Mouse (Mus musculus) thymus, adult 2 months (tissue): Measurements from ENCODE around the gene Mcee. TPM values are rescaled to one million over a fixed set of nuclear protein-coding genes. Genes with fewer than 3 reads are reported as not detected.
A peak's percentile ranks its signal among the peaks of the same experiment; 100 is the strongest.

Experiments used
- DNase-seq: peaks from one replicate; pipeline ENCODE4 v3.0.0; 2021
- H3K27ac ChIP-seq: fragments of 200-500 bp; 2 replicates; pipeline ENCODE4 v1.5.1; 2012; ENCODE audit warnings: low read length, control low read depth; ENCODE audit not compliant: control insufficient read depth, insufficient read depth
- H3K27me3 ChIP-seq: fragments of 200-500 bp; 2 replicates; pipeline ENCODE4 v1.6.1; 2012; ENCODE audit warnings: mild to moderate bottlenecking, low read length, moderate library complexity, mixed read lengths; ENCODE audit not compliant: control insufficient read depth, insufficient read depth
- H3K36me3 ChIP-seq: fragments of 200-500 bp; 2 replicates; pipeline ENCODE4 v1.6.1; 2012; ENCODE audit warnings: mild to moderate bottlenecking, low read length, moderate library complexity; ENCODE audit not compliant: control insufficient read depth, insufficient read depth
- H3K4me1 ChIP-seq: fragments of 200-500 bp; replicated peaks from 2 replicates; pipeline ENCODE4 v1.6.1; 2012; ENCODE audit warnings: low read length; ENCODE audit not compliant: control insufficient read depth, insufficient read depth
- H3K4me3 ChIP-seq: fragments of 200-500 bp; 2 replicates; pipeline ENCODE4 v1.5.1; 2012; ENCODE audit warnings: mild to moderate bottlenecking, low read length, control low read depth, moderate library complexity; ENCODE audit not compliant: control insufficient read depth, insufficient read depth
- CTCF ChIP-seq: fragments of 200-500 bp; IDR thresholded peaks from 2 replicates; pipeline ENCODE4 v1.5.1; 2012; ENCODE audit warnings: mild to moderate bottlenecking, control low read depth, low read length, moderate library complexity, borderline replicate concordance; ENCODE audit not compliant: control insufficient read depth, poor library complexity, insufficient read depth; ENCODE audit errors: extremely low read depth
- POLR2A ChIP-seq: fragments of 200-500 bp; IDR thresholded peaks from 2 replicates; pipeline ENCODE4 v1.6.1; 2012; ENCODE audit warnings: mild to moderate bottlenecking, low read length, control low read depth, moderate library complexity; ENCODE audit not compliant: control insufficient read depth, poor library complexity, insufficient read depth; ENCODE audit errors: extremely low read depth
- WGBS: fragments of 180-500 bp; shearing (Covaris S2); methylation state at CpG from one replicate; pipeline ENCODE4 v1.1.7; 2018; 5-methylcytosine and 5-hydroxymethylcytosine counted together
- polyA plus RNA-seq: library from polyadenylated mRNA; depleted of rRNA; stranded (reverse); fragments of >200 nt; gene quantifications from 2 replicates; pipeline ENCODE4 v1.2.3, GENCODE M21; 2012

Gene Mcee
- polyA plus RNA-seq, 1 experiment, result 16.9 TPM

DNA sequence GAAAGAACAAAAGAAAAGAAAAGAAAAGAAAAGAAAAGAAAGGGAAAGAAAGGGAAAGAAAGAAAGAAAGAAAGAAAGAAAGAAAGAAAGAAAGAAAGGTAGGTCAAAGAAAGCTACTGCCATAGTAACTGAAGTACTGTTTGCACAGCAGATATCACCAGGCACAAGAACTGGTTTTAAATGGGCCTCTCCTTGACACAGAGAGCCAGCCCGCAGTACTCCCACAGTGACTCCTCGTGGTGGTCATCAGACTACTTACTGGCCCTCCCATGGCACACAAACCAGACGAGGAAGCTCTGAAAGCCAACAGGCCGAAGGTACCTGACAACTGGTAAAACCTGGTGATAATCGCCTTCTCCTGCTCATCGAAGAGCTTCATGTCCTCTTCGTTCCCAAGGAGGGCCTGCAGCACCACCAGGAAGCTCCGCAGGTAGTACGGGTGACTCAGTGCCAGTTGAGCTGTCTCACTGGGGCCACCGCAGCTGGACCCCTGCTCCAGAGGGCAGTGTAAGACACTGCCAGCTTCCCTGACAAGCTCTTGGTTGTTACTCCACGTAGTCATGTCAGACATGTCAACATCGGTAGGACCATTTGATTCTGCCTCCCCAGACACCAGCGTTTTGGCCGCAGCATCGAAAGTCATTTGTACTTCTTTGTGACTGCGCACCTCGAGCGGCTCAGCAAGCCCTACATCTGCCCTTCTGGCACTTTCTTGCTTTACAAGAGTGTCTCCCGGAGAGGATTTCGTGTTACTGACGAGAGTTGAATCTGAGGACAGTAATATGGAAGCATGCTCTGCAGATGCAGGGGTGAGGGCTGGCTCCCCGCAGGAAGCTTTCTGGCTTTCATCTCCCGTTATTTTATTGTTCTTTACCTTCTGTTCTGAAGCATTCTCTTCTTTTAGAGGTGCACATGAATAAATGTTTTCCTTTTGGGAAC, 20.2 kb upstream of the Mcee start:
- 95% methylated on average over 23 of the region's 23 CpGs for WGBS
- no peak for DNase-seq
- Histone ChIP-seq H3K4me1 (0 out of 2 replicates have a peak, but pooled peaks cover 2% of the 10 kb centered on the region), H3K27ac (no peak overlapping the region), H3K36me3 (peaks cover 13% of the 10 kb centered on the region), H3K4me3 (no peak overlapping the region), H3K27me3 (no peaks in the 10 kb centered on the region)
- TF ChIP-seq POLR2A (no peak), CTCF (no peak)

DNA sequence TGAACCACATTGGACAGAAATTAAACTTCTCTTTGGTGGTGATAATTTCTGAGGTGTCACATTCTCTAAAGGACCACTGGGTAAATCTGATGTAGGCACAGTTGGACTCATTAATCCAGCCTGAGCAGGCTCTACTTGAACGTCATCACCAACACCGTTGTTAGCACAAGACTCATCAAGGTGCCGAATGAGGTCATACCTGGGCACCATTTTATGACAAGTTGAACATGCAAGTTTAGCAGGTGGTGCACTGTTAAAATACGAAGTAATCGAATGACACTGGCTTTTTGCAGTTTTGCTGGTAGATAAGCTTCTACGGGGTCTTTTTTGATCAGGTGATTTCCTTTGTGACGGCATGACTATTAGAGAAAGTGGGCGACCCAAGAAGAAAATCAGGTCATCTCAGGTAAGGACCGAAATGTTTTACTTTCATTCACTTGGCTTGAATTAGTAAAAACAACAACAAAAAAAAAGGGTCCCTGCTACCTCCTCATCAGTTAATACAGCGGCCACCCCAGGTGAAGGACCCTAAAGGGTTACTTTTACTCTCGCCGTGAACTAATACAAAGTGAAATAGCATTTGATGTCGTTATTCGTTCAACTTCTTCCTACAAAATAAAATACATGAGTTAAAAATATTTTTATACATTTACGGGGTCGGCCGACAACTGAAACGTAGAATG, 19.1 kb upstream of the Mcee start:
- DNase-seq, result peak; percentile 13
- 8% methylated on average over 18 of the region's 18 CpGs for WGBS
- TF ChIP-seq CTCF (no peak), POLR2A (no peak)
- Histone ChIP-seq H3K36me3 (peaks cover 24% of the 10 kb centered on the region), H3K27me3 (no peaks in the 10 kb centered on the region), H3K4me3 (peak overlapping the region; percentile 95), H3K27ac (peak overlapping the region; percentile 94), H3K4me1 (0 out of 2 replicates have a peak, but pooled peaks cover 2% of the 10 kb centered on the region)

DNA sequence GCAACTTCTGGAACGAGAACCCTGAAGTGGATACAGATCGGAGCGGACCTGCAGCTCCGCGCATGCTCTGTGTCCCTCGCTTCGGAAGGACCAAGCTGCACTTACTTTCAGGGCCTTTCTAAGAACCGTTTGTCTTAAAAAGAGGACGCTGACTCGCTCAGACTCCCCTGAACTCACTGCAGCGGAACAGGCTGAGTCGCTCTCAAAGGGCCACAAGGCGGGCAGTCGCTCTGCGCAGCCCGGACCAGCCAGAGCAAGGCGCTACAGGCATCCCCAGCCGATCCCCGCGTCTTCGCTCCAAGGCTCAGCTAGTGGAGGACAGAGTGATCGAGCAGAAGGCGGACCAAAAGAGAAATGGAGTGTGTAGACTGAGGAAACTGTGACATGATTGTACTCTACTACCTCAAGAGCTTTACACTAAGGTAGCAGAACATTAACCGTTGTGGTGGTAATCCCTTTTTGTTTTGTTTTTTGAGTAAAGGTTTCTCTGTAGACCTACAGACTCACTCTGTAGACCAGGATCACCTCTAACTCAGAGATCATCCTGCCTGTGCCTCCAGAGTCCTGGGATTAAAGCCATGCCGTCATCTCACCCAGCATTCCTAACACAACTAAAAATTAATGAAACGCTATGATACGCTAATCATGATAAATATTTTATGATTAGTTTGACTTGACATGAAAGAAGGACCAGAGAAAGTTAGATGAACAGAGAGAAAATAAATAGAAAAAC, 18.4 kb upstream of the Mcee start, which contains the start of gene Fan1:
Gene Fan1, minus strand, starts transcription at position 266 of the 733 bp plus-strand sequence.
- H3K4me1 ChIP-seq, result 0 out of 2 replicates have a peak, but pooled peaks cover 2% of the 10 kb centered on the region
- TF ChIP-seq CTCF (no peak), POLR2A (peak; percentile 82)
- H3K36me3 ChIP-seq, result peaks cover 27% of the 10 kb centered on the region
- peak; percentile 94 for DNase-seq
- peak within 1 kb of the TSS; percentile 95 for H3K4me3 ChIP-seq
- 7% methylated on average over 27 of the region's 27 CpGs for WGBS
- peak within 1 kb of the TSS; percentile 94 for H3K27ac ChIP-seq
- H3K27me3 ChIP-seq, result no peaks in the 10 kb centered on the region

DNA sequence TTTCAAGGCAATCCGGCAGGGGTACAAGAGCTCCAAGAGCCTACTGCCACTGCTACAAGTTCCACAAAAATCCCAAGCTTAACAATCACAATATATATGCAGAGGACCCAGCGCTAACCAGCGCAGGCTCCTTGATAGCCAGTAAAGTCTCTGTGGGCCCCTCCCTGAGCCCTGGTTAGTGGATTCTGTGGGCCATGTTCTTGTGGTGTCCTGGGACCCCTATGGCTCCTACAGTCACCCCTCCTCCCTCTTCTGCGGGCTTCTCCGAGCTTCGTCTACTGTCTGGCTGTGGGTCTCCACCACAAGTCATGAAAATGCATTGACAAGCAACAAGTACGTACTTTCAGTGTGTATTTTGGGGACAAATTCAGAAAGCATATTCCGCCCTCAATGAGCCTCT, 928 bp upstream of the Mcee start:
- peak; percentile 22 for DNase-seq
- 3% methylated on average over 8 of the region's 8 CpGs for WGBS

DNA sequence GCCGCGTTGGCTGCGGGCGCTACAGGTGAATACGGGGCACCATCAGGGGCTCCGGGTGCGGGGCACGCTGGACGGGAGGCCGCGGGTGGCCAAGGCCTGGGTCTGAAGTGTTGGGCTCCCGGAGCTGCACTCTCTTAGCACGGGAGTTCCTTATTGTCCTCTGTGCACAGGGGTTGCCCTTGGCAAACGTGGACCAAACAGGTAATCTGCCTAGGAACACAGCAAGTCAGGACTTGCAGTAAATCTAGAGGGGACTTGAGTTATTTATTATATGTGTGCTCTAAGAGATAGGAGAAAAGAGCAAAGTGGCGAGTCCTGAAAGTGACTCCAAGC, 378 bp downstream of the Mcee start:
- WGBS, result under 1% methylated on average over 15 of the region's 15 CpGs
- TF ChIP-seq POLR2A, result no peak
- TF ChIP-seq CTCF, result no peak
- Histone ChIP-seq H3K27me3 (no peaks in the 10 kb centered on the region), H3K36me3 (peaks cover 19% of the 10 kb centered on the region), H3K27ac (no peak overlapping the region), H3K4me1 (peaks cover 5% of the 10 kb centered on the region), H3K4me3 (peak overlapping the region; percentile 93)
- no peak for DNase-seq

More for the DNA sequence above, 928 bp upstream of the Mcee start:
- peaks cover 30% of the 10 kb centered on the region for H3K36me3 ChIP-seq
- no peak for TF ChIP-seq CTCF
- no peak for TF ChIP-seq POLR2A
- no peaks in the 10 kb centered on the region for H3K27me3 ChIP-seq
- peak overlapping the region; percentile 93 for H3K4me3 ChIP-seq
- H3K27ac ChIP-seq, result peak overlapping the region; percentile 4; the same call in 1 of the 2 replicates
- H3K4me1 ChIP-seq, result peaks cover 5% of the 10 kb centered on the region

DNA sequence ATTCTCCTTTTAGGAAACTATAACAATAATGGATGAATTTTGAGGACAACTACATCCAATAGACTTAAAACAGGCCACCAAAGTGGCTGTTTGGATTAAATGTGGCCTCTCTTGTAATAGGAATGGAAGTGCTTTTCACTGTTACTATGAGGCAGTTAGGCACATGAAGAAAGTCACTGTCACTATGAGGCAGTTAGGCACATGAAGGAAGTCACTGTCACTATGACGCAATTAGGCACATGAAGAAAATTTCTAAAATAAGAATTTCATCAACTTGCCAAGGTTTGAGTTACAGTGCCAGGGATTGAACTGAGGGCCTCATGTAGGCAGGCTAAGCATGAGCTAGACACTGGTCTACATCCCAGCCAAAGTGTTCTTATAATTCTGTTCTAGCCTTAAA, 8.3 kb downstream of the Mcee start:
- no peak for TF ChIP-seq CTCF
- H3K27ac ChIP-seq, result no peak overlapping the region
- no peak for DNase-seq
- no peaks in the 10 kb centered on the region for H3K4me1 ChIP-seq
- H3K36me3 ChIP-seq, result no peaks in the 10 kb centered on the region
- no peaks in the 10 kb centered on the region for H3K27me3 ChIP-seq
- no peak overlapping the region for H3K4me3 ChIP-seq
- 100% methylated on average over 1 of the region's 1 CpGs for WGBS
